Mouse (Mus musculus): ENCODE measurements around the gene Tmem29. TPM values are rescaled to one million over a fixed set of nuclear protein-coding genes. Genes with fewer than 3 reads are reported as not detected.
"Not testable (repeated sequence)": the region's sequence is repeated elsewhere in the genome, so short reads cannot be mapped to it uniquely, and the experiment has no call there.

Gene Tmem29
- total RNA-seq (2021), result 10 to 100 TPM; 17.4 to 31.8 TPM
- 1.00 and 1.1 TPM in 2 replicates for polyA plus RNA-seq (2012; rRNA removed)
- long read RNA-seq, transcript Tmem29-208 (3 exons, 1,316 nt), result major isoform, 9 of 11 reads
- long read RNA-seq, partial matches to known transcripts, result 0 of 11 reads
- long read RNA-seq, other reads (novel, unspliced or antisense), result 0 of 11 reads

DNA sequence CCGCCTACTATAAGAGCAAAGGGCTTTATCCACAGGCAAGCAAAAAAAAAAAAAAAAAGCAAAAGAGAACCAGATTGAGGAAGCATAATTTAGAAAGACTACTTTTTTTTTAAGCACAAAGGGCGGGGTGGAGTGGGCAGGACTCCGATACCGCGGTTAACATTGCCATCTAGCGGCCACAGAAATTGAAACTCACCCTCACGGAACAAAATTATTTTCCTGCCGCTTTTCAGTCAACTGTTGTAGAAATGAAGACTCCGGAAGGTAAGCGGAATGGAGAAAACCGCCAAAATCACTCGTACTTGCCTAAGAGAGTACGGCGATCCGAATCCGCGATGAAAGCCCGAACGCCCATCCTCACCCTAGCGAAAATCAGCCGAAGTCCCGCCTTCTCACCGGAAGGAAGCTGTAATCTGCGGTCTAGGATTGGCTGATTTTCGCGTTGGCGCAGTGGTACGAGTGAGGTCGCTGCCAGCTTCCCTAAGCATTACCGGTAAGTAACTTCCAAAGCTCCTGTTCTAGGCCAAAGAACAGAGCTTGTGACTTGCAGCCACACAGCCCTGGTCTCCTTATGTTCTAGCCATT lies at the start of gene Tmem29:
Gene Tmem29, minus strand, starts transcription at position 389 of the 585 bp plus-strand sequence.
- peak; percentile 92 for DNase-seq

DNA sequence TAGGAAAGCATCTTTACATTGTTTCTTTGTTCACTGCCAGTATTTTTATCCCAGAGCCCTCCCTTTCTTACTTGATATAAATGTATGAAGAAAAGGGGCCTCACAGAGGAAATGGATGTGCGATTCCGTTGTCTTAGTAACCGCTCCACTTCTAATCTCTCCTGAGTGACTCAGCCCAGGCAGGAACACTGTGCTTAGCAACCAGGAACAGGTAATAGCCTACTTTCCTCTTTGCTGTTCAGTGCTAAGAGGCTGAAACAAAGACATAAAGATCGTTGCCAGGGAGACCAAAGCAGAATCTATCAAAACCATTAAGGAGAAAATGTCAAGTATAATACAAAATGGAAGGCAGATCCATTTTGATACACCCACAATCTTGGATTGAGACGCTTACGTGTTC lies 49.7 kb upstream of the Tmem29 start:
- no peak for DNase-seq

DNA sequence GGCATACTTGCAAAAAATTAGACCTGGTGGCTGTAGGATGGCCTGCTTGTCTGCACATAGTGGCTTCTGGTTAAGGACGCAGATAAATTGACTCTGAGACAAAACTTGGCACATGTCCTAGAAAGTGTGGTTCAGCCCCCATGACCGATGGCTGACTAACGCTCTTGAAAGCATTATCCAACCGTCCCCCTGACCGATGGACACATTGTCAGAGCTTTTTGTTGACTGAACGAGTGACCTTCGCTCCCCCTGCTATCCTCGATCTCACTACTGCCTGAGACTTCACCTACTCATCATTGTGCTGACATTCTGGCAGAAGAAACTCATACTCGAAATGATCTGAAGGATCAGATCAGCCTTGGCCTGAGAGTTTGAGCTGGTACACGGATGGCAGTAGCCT lies 28.9 kb upstream of the Tmem29 start:
- DNase-seq, result peak; percentile 32

DNA sequence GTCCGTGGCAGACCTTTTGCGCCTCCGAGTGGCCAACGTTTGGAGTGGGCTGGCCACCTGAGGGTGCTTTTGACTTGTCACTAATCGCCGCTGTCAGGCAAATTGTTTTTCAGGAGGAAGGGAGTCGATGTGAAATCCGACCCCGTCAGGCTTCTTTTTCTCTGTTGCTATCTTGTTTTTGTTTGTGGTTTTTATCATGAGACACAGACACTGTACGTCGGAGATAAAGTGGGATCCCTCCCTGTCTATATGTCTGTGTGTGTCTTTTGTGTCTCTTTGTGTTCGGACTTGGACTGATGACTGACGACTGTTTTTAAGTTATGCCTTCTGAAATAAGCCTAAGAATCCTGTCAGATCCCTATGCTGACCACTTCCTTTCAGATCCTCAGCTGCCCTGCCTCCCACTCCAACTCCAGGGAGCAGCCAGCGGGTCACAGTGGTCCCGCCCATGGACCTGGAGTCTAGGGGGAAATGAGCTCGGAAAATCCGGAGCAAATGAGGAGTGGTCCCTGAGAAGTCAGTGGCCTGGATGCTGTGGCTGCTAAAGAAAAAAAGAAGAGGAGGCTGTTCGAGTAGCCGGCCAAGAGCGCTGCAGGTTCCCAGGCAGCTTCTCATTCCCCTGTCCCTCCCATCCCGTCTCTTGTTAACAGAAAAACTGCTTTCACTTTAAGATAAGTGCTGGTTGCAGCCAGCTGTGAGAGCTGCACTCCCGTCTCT lies 27.5 kb upstream of the Tmem29 start:
- not testable (repeated sequence) for DNase-seq

DNA sequence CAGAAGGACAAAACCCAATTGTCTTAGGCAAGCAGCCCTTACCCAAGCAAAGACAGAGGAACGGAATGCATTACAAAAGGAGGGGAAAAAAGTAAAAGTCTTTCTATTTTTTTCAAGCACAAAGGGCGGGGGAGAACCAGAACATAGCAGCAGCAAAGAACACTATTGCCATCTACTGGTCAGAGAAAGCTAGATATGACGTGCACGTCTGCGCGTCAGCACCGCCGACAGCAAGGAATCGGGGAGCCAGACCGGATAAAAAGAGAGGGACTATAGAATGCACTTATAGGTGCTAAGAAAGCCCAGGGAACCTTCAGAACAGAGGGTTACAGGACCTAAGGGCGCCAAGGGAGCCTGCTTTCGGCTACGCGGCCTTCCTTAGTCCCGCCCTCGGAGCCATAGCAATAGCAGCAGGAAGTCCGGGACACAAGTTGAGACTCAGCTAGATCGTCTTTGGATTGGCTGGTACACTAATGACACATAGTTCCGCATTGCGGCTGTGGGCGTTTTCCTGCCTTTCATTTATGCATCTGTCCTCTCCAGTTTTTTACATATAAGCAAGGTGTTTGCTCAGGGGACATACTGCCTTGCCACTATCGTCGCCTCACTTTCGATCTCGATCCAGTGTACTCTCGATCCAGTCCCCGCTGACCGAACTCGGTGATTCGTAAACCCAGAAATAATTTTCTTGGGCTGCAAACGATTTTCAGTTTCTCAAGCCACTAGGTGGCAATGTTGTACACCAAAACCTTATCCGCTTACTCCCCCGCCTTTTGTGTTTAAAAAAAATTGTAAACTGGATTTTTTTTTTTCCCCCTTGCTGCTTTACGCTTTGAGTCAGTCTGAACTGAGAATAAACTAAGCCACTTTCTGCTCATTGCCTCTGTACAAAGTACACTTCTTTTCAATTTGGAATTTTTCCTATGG lies 19.2 kb upstream of the Tmem29 start:
- peak; percentile 90 for DNase-seq

DNA sequence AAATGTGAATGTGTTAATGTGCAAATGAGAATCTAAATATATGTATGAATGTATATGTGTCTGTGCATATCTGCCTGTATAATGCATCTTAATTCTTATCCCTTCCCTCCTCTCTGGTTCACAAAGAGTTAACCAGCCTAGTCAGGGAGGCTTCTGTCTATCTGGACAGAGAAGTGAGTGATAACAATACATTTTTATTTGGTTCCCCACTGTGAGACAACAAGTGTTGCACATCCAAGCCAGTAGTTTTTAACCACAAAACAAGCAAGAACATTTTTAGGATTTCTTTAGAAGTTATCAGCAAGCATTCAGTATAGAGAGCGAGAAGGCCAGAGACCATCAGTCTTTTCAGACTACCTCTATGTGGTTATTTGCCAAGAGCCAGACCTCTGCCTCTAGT lies 12.5 kb upstream of the Tmem29 start:
- DNase-seq, result no peak

DNA sequence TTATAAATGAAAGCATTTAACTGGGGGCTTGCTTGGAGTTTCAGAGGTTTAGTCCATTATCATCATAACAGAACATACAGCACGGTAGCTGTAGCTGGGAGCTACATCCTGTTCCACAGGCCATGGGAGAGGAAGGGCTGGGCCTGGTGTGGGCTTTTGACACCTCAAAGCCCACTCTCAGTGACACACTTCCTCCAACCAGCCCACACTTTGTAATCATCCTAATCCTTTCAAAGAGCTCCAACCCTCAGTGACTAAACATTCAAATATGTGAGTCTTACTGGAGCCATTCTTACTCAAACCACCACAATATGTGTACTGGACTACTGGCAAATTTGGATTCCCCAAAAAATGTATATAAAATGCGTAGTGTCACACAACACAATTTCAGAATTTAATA lies 9.3 kb upstream of the Tmem29 start:
- DNase-seq, result no peak

DNA sequence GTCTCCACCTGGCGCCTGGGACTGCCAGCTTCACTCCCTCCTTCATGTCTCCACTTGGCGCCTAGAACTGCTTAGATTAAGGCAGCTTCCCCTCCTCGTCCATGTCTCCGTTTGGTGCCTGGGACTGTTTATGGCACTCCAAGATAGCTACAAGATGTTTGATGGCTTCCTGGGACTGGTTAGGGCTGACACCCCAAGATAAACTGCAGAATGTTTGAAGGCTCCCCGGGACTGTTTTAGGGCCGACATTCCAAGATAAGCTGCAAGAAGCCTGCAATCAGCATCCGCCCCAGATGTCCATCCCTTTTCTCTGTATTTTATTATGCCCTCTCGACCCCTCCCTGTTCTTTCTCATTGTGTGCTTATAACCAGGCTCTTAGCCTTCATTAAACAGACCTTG lies 7.9 kb upstream of the Tmem29 start:
- not testable (repeated sequence) for DNase-seq

DNA sequence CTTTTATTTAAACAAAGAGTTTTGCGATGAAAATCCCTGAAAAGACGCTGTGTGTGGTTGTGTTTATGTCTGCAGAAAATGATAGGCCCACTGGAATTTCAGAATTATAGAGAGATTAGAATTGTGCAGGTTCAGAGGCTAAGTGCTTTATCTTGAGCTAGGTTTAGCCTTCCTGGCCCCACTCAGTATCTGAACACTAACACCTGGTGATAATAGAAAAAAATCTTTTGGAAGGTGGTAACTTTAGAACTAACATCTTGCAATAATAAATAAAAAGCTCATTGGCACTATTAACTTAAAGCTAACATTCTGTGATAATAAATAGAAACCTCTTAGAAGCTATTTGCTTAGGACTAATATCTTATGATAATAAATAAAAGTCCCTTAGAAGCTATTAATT lies 1.2 kb upstream of the Tmem29 start:
- no peak for DNase-seq

DNA sequence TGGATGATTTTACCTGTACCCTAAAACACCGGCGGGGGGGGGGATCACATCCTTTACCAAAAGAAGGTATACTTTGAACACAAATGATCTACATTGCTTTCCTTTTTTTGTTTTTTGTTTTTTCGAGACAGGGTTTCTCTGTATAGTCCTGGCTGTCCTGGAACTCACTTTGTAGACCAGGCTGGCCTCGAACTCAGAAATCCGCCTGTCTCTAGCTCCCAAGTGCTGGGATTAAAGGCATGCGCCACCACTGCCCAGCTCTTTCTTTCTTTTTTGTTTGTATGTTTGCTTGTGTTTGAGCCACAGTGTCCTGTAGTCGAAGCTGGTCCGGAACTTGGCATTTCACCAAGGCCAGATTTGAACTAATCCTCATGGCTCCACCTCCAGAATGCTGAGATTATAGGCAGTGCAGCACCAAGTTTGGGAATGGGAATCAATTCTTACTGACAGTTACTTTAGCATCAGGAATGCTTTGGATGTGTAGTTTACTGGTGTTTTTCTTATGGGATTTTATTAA lies 515 bp upstream of the Tmem29 start:
- DNase-seq, result peak; percentile 30

DNA sequence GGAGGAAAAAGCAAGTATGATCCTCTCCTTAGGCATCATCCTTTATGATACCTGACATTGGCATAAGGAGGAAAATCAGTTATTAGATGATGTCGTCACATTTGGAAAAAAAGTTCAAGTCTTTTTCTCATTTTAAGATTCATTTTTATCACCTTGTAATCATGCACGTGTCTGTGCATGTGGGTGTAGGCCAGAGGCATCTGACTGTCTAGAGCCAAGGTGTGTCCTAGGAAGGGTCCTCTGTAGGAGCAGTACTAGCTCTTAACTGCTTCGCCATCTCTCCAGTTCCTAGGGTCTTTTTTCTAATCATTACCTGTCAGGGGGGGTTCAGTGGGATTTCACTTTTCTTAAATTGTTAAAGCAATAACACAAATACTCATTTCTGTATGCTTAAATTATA lies 818 bp downstream of the Tmem29 start:
- no peak for DNase-seq

DNA sequence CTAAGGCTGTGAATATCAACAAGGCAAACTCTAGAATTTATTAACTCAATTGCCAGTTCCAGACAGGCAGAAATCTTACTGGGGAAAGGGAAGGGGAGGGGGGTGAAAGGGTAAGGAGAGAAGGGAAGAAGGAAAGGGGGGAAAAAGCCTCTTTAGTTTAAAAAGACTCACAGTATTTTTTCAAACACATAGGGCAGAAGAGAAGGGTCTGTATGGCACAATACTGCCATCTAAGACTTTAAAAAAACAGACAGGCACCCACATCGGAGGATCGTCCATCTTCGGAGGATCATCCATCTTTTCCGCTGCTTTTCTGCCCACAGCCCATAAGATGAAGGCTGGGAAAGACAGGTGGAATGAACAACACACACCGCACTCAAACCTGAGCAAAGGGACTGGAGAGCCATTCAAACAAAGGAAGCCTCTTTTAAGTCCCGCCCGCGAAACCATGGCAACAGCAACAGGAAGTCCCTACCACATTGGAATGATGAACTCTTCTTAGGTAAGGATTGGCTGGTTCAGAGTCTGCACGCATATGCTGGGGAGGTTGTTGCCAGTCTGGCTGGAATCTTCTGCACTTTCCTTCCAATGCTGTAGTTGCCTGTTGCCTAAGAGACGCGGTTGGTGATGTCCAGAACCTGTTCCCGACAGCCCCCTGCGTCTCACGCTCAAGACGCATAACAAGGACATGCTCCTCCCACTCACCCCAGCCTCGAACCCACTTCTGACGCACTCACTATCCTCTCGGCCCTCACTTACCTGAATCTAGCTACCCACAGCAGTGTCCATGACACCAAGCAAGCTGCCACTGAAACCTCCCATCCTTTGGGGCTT lies 18.2 kb downstream of the Tmem29 start:
- DNase-seq, result peak; percentile 70

DNA sequence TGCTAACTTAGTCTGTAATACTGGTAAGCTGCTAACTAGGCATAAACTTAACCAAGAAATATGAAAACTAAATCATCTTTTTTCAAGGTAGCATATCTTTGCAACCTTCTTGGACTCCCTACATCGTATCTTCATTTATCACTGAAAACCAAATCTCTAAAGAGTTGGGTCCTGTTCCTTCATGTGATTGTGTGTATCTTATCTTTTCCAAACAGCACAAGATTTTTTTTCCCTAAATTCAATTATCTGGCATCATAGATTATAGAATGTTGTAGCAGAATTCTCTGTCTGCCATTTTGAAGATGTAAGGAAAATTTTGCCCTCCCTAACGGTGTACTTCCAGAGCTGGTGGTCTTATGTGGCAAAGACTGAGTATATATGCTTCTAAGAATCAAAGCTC lies 22.6 kb downstream of the Tmem29 start:
- DNase-seq, result no peak

DNA sequence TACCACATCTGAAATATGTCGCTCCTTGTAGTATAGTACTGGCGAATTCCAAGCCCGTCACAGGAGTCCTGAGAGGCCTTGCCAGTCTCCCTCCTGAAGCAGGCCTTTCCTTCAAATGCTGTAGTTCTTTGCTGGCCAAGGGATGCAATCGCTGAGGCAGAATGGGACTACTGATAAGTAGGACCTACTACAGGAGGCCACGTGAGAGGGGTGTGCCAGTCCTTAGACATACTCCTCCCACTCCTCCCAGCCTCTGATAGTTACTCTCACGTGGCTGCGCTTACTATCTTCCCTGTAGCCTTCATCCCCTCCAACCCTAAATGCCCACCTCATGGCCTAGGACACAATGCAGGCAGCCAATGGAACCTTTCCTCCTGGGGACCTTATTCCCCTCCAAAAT lies 23.6 kb downstream of the Tmem29 start:
- DNase-seq, result no peak

DNA sequence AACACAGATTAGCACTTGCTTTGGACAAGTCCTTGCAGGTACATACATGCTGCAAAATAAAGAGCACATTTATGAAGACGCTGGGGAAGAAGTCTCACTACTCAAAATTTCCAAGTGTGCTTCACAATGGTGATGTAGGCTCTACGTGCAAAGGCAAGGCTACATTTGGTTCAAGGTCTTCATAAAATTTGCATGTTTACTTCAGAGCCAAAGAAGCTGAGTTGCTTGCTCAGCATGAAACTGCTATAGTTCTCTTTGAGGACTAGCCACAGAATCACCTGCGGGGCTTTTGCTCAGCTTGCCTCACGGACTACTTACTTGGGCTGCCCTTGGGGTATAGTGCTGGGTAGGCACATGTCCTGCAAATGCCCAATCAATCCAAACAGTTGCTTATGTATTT lies 45.4 kb downstream of the Tmem29 start:
- DNase-seq, result no peak

Other genes with a start within 250 kb of the Tmem29 start
- gene Alas2, start 88.2 kb upstream of the Tmem29 start, total RNA-seq (2021), result 10 to 100 TPM; 24.8 to 27.5 TPM
- 2.2 and 3.6 TPM in 2 replicates for gene Alas2, start 88.2 kb upstream of the Tmem29 start, polyA plus RNA-seq (2012; rRNA removed)
- gene Pfkfb1, start 129.1 kb upstream of the Tmem29 start, total RNA-seq (2021), result 10 to 100 TPM in 1 of 2 experiments, 1 to 10 TPM in 1; 8.9 to 24.6 TPM
- 5.8 and 11.2 TPM in 2 replicates for gene Pfkfb1, start 129.1 kb upstream of the Tmem29 start, polyA plus RNA-seq (2012; rRNA removed)
- 10 to 100 TPM; 13.1 to 13.9 TPM for gene Apex2, start 130.7 kb upstream of the Tmem29 start, total RNA-seq (2021)
- 6.4 and 7.8 TPM in 2 replicates for gene Apex2, start 130.7 kb upstream of the Tmem29 start, polyA plus RNA-seq (2012; rRNA removed)
- gene Tro, start 198.4 kb upstream of the Tmem29 start, total RNA-seq (2021), result 10 to 100 TPM; 10.0 to 10.5 TPM
- gene Tro, start 198.4 kb upstream of the Tmem29 start, polyA plus RNA-seq (2012; rRNA removed), result 3.0 and 4.0 TPM in 2 replicates